Mouse (Mus musculus): ENCODE measurements around the gene Gas7. TPM values are rescaled to one million over a fixed set of nuclear protein-coding genes. Genes with fewer than 3 reads are reported as not detected.

Gas7 gene
- polyA plus RNA-seq (2012; ENCODE audit: insufficient read depth, insufficient read length, missing spikeins) = 315 and 355 TPM in 2 replicates

DNA sequence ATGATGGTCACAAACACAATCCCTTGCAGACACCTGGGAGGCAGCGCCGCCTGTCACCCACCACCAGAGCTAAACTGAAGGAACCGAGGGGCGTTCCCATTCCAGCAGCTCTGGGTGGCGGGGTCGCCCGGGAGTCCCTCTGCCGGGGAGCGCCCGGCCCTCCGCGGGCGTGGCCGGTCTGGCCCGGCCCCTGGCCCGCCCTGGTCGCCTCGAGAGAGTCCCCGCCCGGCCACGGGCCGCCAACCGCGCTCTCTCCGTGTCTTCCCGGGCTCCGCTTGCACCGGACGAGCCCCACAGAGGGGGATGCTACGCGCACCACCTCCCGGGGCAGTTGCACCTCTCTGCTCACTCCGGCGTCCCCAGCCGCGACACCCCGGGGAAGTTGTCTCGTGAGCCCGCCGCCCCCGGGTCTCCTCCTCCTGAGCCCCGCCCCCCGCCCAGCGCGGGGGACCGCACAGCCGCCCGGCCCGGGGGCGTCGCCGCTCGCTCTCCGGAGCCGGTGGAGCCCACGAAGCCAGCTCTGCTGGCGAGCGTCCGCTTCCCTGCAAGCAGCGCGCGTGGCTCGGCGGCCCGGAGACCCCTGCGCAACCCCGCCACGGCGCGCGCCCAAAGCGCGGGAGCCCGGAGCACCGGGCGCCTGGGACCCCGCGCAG lies at the start of gene Gas7:
TSS of gene Gas7 (plus strand) at position 564 of the 653 bp plus-strand sequence.
- H3K27ac ChIP-seq (ENCODE audit: insufficient read depth, low read depth, low read length) = no peak within 1 kb of the TSS
- TF ChIP-seq POLR2A (IDR thresholded peaks at IDR 0.05; ENCODE audit: borderline replicate concordance, low read depth, low read length) = no peak
- no peak for TF ChIP-seq CTCF (IDR thresholded peaks at IDR 0.05; ENCODE audit: low read depth, low read length)
- peak within 1 kb of the TSS; percentile 80 for H3K4me3 ChIP-seq (ENCODE audit: insufficient read depth, low read length)
- H3K4me1 ChIP-seq (ENCODE audit: control insufficient read depth, insufficient read depth, low read length) = peaks cover 53% of the 10 kb centered on the region

DNA sequence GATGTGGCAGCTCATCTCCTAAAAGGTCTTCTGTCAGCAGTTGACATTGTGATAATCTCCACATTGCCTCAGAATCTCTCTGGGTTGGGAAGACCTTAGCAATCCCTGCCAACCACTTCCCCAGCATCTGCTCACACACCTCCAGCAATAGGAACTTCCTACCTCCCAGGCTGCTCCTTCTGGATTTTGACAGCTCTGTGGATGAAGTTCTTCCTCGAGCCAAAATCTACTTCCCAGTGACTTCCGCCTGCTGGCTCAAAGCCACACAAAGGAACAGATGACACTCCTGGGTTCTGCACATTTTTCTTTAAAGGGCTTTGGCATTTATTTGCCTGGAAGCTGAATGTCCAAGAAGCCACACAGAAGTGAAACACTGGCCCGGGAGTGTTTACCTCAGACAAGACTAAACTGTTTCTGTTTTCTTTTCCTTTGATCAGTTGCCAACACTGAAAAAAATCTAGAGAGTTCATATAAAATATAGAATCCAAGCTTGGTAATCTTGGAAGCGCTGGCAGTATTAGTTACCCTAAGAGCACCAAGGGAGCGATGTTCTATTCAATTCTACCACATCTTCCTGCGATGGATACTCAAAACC lies 40.8 kb upstream of the Gas7 start:
- no peak overlapping the region for H3K27ac ChIP-seq (ENCODE audit: insufficient read depth, low read depth, low read length)
- no peak for TF ChIP-seq CTCF (IDR thresholded peaks at IDR 0.05; ENCODE audit: low read depth, low read length)
- TF ChIP-seq POLR2A (IDR thresholded peaks at IDR 0.05; ENCODE audit: borderline replicate concordance, low read depth, low read length) = no peak
- no peak overlapping the region for H3K4me3 ChIP-seq (ENCODE audit: insufficient read depth, low read length)
- peaks cover 6% of the 10 kb centered on the region for H3K4me1 ChIP-seq (ENCODE audit: control insufficient read depth, insufficient read depth, low read length)

DNA sequence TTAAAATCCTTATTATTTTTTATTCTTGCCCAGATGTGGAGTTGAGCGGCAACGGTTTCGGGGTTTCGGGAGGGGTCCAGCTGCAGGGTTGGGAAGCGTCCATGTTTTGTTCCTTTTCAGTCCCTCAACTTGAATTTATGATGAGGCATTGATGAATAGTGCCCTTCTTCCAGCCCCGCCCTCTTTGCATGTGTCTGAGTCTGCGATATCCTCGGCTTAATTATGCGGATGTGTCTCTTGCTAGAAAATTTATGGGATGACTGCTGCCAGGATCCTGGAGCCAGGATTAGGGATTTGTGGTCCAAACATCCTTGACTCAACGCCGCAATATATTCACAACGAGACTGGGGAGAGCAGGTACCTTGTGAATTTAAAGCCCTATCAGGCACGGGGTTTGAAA lies 31.7 kb upstream of the Gas7 start:
- TF ChIP-seq CTCF (IDR thresholded peaks at IDR 0.05; ENCODE audit: low read depth, low read length) (no peak), POLR2A (IDR thresholded peaks at IDR 0.05; ENCODE audit: borderline replicate concordance, low read depth, low read length) (no peak)
- H3K4me3 ChIP-seq (ENCODE audit: insufficient read depth, low read length) = no peak overlapping the region
- no peaks in the 10 kb centered on the region for H3K4me1 ChIP-seq (ENCODE audit: control insufficient read depth, insufficient read depth, low read length)
- H3K27ac ChIP-seq (ENCODE audit: insufficient read depth, low read depth, low read length) = no peak overlapping the region

DNA sequence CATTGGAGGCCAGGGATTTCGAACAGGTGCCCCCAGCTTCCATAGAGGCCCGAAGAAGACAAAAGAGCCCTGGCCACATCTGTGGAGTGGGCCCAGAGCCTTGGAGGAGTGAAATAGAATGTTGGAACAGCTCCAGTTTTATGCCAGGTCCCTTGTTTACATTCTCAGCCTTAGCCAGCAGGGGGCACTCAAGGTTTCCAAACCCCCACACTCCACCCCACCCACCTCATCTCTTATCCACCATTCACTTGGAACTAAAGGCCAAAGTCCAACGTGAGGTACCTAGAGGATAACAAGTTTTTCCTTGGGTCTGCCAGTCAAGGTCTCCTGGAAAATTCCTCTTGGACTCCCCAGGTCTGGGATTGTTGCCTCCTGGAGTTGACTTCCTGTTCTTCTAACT lies 27.0 kb upstream of the Gas7 start:
- H3K27ac ChIP-seq (ENCODE audit: insufficient read depth, low read depth, low read length) = no peak overlapping the region
- H3K4me3 ChIP-seq (ENCODE audit: insufficient read depth, low read length) = no peak overlapping the region
- TF ChIP-seq CTCF (IDR thresholded peaks at IDR 0.05; ENCODE audit: low read depth, low read length) (peak; percentile 80), POLR2A (IDR thresholded peaks at IDR 0.05; ENCODE audit: borderline replicate concordance, low read depth, low read length) (no peak)
- H3K4me1 ChIP-seq (ENCODE audit: control insufficient read depth, insufficient read depth, low read length) = peaks cover 8% of the 10 kb centered on the region

DNA sequence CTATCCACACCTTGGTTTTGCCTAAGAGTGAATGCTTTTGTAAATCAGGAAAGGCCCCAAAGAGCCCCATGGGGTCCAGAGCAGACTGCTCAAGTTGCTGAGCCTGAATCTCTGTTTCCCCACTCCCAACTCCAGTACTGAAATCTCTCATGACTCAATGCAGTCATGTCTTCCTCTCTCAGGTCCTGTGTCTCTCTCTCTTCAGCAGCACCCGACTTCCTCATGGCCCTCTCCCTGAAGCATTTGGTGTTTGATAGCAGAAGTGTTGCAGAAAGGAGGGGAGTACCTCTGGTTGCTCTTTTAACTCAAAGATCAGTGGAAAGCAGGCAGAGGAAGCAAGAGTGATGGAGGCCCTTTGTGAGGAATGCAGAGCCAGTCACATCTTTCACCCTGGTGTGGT lies 25.4 kb upstream of the Gas7 start:
- TF ChIP-seq POLR2A (IDR thresholded peaks at IDR 0.05; ENCODE audit: borderline replicate concordance, low read depth, low read length) (no peak), CTCF (IDR thresholded peaks at IDR 0.05; ENCODE audit: low read depth, low read length) (no peak)
- Histone ChIP-seq H3K4me1 (ENCODE audit: control insufficient read depth, insufficient read depth, low read length) (peaks cover 8% of the 10 kb centered on the region), H3K4me3 (ENCODE audit: insufficient read depth, low read length) (no peak overlapping the region), H3K27ac (ENCODE audit: insufficient read depth, low read depth, low read length) (peak overlapping the region; percentile 21; the same call in 1 of the 2 replicates)

DNA sequence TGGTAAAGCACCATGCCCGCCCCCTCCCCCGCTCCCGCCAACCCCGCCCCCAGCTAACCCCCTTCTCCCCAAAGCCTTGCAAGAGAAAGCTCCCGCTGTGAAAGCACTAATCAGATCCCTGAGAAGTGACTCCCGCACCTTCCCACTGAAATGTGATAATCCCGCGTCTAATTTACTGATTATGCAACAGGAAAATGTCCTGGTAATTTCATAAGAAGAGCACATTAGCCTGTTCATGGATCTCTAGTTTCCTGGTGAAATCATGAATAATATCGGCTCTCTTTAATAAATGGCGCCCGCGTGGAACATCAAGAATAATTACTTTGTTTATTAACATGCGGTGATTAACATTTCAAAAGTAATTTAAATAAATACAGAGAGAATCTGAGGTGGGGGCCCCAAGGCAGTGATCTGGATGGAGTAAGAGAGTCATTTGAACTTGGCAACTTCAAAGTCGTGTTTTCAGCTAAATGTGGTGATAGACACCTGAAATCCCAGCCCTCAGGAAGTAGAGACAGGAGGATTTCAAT lies 24.1 kb upstream of the Gas7 start:
- no peak overlapping the region for H3K27ac ChIP-seq (ENCODE audit: insufficient read depth, low read depth, low read length)
- TF ChIP-seq POLR2A (IDR thresholded peaks at IDR 0.05; ENCODE audit: borderline replicate concordance, low read depth, low read length) (no peak), CTCF (IDR thresholded peaks at IDR 0.05; ENCODE audit: low read depth, low read length) (no peak)
- H3K4me1 ChIP-seq (ENCODE audit: control insufficient read depth, insufficient read depth, low read length) = peaks cover 8% of the 10 kb centered on the region
- H3K4me3 ChIP-seq (ENCODE audit: insufficient read depth, low read length) = no peak overlapping the region

DNA sequence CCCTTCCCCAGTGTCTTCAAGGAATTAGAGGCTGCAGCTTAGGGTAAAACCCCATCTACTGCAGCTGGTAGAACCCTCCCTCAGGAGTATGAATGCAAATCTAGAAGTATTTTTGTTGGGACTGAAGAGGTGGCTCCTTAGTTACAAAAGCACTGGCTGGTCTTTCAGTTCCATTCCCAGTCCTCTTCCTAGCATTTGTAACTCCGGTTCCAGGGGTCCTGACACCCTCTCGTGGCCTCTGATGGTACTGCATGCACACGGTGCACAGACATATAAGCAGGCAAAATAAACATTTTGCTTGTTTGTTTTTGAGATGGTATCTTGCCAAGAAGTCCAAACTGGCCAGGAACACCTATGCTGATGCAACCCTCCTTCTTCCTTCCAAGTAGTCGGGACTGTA lies 23.4 kb upstream of the Gas7 start:
- Histone ChIP-seq H3K27ac (ENCODE audit: insufficient read depth, low read depth, low read length) (no peak overlapping the region), H3K4me3 (ENCODE audit: insufficient read depth, low read length) (no peak overlapping the region), H3K4me1 (ENCODE audit: control insufficient read depth, insufficient read depth, low read length) (peaks cover 8% of the 10 kb centered on the region)
- TF ChIP-seq POLR2A (IDR thresholded peaks at IDR 0.05; ENCODE audit: borderline replicate concordance, low read depth, low read length) (no peak), CTCF (IDR thresholded peaks at IDR 0.05; ENCODE audit: low read depth, low read length) (no peak; the same call in 1 of the 2 replicates)

DNA sequence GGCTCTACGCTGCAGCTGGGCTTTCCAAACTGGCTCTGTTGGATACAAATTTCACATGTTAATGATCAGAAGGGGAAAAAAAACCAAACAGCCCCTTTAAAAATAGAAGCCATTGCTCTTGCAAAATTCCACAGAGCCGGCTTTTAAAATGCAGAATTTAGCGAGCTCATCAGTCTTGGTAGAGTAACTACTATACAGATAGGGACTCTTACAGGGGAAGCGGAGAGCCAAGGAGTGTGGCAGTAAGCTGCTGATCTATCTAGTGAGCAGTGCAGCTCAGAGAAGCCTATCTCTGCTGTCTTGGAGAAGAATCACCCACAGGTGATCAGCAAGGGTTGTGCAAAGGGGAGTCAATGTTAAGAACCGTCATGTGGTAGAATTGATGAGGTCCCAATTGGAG lies 21.5 kb upstream of the Gas7 start:
- Histone ChIP-seq H3K27ac (ENCODE audit: insufficient read depth, low read depth, low read length) (no peak overlapping the region), H3K4me1 (ENCODE audit: control insufficient read depth, insufficient read depth, low read length) (peaks cover 8% of the 10 kb centered on the region), H3K4me3 (ENCODE audit: insufficient read depth, low read length) (no peak overlapping the region)
- no peak for TF ChIP-seq POLR2A (IDR thresholded peaks at IDR 0.05; ENCODE audit: borderline replicate concordance, low read depth, low read length)
- no peak for TF ChIP-seq CTCF (IDR thresholded peaks at IDR 0.05; ENCODE audit: low read depth, low read length)

DNA sequence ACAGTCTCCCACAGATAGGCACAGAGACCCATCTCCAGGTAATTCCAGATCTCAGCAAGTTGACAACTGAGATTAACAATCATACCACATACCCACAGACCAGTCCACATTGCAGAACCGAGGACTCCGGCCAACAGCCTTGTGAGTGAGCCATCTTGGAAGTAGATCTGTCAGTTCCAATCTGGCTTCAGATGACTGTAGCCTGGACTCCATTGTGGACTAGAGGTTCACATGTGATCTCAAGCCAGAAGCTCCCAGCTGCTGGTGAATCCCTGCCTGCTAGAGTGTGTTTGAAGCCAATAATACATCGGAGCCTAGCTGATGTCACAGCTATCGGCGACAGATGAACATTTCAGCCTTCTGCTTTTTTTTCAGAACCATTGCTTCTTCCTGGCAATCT lies 16.5 kb upstream of the Gas7 start:
- Histone ChIP-seq H3K4me3 (ENCODE audit: insufficient read depth, low read length) (no peak overlapping the region), H3K4me1 (ENCODE audit: control insufficient read depth, insufficient read depth, low read length) (no peaks in the 10 kb centered on the region), H3K27ac (ENCODE audit: insufficient read depth, low read depth, low read length) (no peak overlapping the region)
- TF ChIP-seq POLR2A (IDR thresholded peaks at IDR 0.05; ENCODE audit: borderline replicate concordance, low read depth, low read length) (no peak), CTCF (IDR thresholded peaks at IDR 0.05; ENCODE audit: low read depth, low read length) (no peak)
